Mouse (Mus musculus) heart, postnatal 14 days (tissue): ENCODE data around the gene Casp8ap2. TPM values are rescaled to one million over a fixed set of nuclear protein-coding genes. Genes with fewer than 3 reads are reported as not detected.

ENCODE experiments used
- DNase-seq, 2 experiments: peaks; one replicate each; pipeline ENCODE4 v3.0.0; 2021 to 2022
- intact Hi-C: fragments of 180-260 bp; cut with DNase I; formaldehyde crosslinking; loops from one replicate; pipeline ENCODE4 v1.15.1; 2025
- long read RNA-seq, 2 experiments: library from polyadenylated mRNA; stranded (forward); transcript quantifications; one replicate each; pipeline ENCODE4 v2.0.0; 2021
- total RNA-seq, 2 experiments: library from RNA; stranded (reverse); gene quantifications; 2 replicates each; pipeline ENCODE4 v1.2.3; 2021

Casp8ap2 gene
- total RNA-seq, result 1 to 10 TPM; 6.3 to 6.4 TPM
- long read RNA-seq, experiment 1, full-length matches to known transcripts, result 1 of 5 reads
- long read RNA-seq, experiment 1, partial matches to known transcripts, result 4 of 5 reads
- long read RNA-seq, experiment 1, other reads (novel, unspliced or antisense), result 0 of 5 reads
- long read RNA-seq, experiment 2, partial matches to known transcripts, result 2 of 4 reads
- long read RNA-seq, experiment 2, other reads (novel, unspliced or antisense), result 2 of 4 reads

DNA sequence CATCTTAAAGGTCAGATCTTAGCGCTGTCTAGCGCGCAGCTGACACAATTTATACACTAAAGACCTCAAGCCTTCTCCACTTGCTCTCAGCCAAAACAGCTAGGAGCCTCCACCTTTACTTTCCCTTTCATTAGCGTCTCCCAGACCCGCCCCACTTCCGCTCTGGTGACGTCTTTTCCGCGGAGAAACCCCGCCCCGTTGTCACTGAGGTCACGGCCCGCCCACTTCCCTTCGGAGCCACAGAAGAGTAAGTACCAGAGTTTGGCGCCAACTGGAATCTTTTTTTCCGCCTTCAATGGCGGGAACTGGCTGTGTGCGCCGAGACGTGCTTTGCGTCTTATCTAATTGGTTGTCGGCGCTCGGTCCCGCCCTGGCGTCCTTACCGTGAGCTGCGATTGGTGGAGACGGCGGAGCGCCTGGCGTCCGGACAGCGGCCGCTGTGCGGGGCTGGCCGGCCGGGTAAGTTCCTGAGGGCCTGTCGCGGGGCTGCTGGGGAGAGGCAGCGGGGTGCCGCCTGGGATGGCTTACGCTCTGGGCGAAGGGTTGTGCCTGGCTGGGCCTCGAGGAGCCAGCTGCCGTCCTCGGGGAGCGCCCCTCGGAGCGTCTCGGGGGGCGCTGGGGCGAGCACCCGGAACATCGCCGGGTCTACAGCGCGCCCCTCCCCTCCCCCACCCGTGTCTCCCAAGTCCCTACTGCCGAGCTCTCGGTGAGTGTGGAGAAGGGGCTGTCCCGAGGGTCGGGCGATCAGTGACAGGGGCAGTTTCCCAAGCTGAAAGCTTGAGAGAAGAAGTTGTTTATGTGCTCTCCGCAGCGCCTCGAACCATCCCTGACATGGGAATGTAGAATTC, at the start of gene Casp8ap2:
Gene Casp8ap2 (plus strand): TSS at position 418 of the 848 bp plus-strand sequence.
- intact Hi-C loops, result loop anchor here (2.0 to 10.0 kb wide), 2 partner anchors 42 to 340 kb away; partner anchors contain the start of genes Ankrd6 and Mdn1
- DNase-seq, result peak; percentile 96 to 97

DNA sequence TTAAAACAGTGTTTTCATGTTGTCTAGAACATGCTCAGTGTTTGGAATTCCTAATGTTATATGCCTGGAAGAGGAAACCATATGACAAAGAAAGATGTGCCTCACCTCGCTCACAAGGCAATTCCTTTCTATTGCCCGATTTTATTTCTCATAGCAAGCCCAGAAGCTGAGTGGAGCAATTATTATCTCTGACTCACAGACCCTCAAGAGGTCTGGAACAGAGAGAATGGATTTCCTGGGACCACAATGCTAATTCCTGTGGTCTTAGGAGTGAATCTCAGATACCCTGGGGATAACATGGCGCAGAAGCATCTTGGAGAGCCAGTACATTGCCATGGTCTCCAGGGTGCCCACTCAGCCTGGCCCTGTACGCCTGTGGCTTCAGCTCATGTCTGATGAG, 46.2 kb upstream of the Casp8ap2 start:
- DNase-seq, result no peak
- intact Hi-C loops, result no loop called here

- no peak for DNase-seq
- intact Hi-C loops, result loop anchor here (2.0 to 10.0 kb wide), 4 partner anchors 31 to 595 kb away; partner anchors contain the start of gene Bach2
These were observed 45.0 kb upstream of the Casp8ap2 start for GRCm38 (mm10) chr4:32569995-32570938.

GRCm38 (mm10) chr4:32570939-32571317, 44.3 kb upstream of the Casp8ap2 start:
- intact Hi-C loops, result loop anchor here (2.0 to 10.0 kb wide), 4 partner anchors 32 to 596 kb away; partner anchors contain the start of gene Bach2
- DNase-seq, result no peak

- intact Hi-C loops, result loop anchor here (2.0 to 10.0 kb wide), 4 partner anchors 33 to 597 kb away; partner anchors contain the start of gene Bach2
- DNase-seq, result no peak
These were observed 43.8 kb upstream of the Casp8ap2 start for GRCm38 (mm10) chr4:32571441-32571840.

DNA sequence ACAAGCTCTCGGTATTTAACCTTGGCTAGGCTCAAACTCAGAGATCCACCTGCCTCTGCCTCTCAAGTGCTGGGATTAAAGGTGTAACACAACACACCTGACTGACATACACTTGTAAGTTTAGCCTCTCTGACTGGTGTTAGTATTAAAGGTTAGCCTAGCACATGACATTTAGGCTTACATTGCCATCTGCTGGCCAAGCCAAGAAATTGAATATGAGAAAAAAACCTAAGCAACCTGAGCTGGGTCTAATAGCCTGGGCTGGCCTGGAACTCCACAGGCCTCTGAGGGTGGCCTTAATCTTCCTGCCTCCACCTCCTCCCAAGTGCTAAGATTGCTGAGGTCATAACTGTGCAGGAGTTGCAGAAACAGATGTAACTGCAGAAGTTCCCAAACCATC, 43.1 kb upstream of the Casp8ap2 start:
- intact Hi-C loops, result loop anchor here (1.0 to 10.0 kb wide), 4 partner anchors 335 to 597 kb away; partner anchors contain the start of gene Bach2
- DNase-seq, result peak; percentile 58 to 66

DNA sequence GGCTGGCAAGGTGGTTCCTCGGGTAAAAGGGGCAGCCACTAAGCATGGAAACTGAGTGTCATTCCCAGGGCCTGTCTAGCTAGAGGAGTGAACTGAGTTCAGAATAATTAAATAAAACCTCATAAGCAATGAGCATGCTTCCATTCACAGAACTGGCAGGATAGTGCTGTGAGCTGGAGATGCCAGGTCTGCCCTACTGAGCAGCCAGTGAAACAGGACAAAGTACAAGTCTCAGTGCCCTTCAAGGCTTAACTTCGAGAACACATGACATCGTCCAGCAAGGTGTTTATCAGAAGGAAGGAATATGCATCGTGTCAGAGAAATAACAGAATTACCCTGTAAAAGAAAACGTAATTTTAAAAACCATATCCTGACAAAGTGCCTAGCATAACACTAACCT, 41.7 kb upstream of the Casp8ap2 start:
- intact Hi-C loops, result loop anchor here (5.0 to 10.0 kb wide), 3 partner anchors 336 to 599 kb away; partner anchors contain the start of gene Bach2
- no peak for DNase-seq

DNA sequence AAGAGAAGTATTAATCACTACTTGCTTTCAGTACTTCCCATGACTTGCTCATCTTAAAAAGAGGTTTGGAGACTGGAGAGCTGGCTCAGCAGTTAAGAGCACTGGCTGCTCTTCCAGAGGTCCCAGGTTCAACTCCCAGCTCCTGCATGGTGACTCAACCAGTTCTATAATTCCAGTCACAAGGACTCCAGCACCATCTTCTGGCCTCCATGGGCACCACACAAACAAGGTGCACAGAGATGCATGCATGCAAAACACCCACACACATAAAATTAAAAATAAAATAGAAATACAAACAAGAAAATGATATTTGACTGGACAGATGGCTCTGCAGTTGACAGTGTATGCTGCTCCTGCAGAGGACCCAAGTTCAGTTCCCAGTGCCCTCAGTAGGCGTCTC, 40.6 kb upstream of the Casp8ap2 start:
- no peak for DNase-seq
- intact Hi-C loops, result loop anchor here (5.0 to 10.0 kb wide), 3 partner anchors 337 to 600 kb away; partner anchors contain the start of gene Bach2

GRCm38 (mm10) chr4:32575165-32575564, 40.1 kb upstream of the Casp8ap2 start:
- DNase-seq, result no peak
- intact Hi-C loops, result loop anchor here (10.0 kb wide), 1 partner anchor 600 kb away; no protein-coding TSS in a partner anchor

GRCm38 (mm10) chr4:32579850-32580249, 35.4 kb upstream of the Casp8ap2 start:
- intact Hi-C loops, result loop anchor here (10.0 kb wide), 1 partner anchor 605 kb away; no protein-coding TSS in a partner anchor
- no peak for DNase-seq

GRCm38 (mm10) chr4:32584181-32584580, 31.1 kb upstream of the Casp8ap2 start:
- intact Hi-C loops, result no loop called here
- DNase-seq, result no peak

GRCm38 (mm10) chr4:32586596-32586995, 28.7 kb upstream of the Casp8ap2 start:
- intact Hi-C loops, result loop anchor here (1.0 to 5.0 kb wide), 2 partner anchors 441 to 533 kb away; no protein-coding TSS in a partner anchor
- DNase-seq, result peak; percentile 55 to 74

DNA sequence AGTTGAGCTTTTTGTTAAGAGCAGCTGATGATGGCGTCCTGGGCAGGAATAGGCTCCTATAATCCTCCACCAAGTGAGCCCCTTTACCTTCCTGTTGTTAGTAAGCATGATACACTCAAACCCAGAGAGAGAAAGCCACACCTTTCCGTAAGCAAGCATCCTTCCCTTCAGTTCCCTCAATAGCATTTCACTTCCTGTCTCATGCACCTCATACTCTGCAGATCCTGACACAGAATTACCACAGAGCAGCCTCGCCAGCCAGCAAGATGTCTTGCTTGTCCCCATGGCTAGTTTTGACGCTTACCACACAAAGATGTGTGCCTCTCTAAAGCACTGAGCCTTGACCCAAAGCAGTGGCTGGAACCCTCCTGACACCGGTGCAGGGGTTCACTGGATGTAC, 27.7 kb upstream of the Casp8ap2 start:
- DNase-seq, result no peak
- intact Hi-C loops, result loop anchor here (5.0 kb wide), 1 partner anchor 440 kb away; no protein-coding TSS in a partner anchor

DNA sequence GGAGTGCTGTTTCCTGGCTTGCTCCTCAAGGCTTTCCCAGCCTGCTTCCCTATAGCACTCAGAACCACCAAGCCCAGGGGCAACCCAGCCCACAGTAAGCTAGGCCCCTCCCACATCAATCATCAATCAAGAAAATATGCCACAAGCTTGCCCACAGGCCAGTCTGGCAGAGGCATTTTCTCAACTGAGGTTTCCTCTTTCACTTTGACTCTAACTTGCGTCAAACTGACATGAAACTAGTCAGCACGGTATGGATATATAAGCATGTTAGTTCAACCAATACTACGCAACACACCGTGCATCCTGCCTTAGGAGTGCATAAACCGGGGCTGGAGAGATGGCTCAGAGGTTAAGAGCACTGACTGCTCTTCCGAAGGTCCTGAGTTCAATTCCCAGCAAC, 27.0 kb upstream of the Casp8ap2 start:
- intact Hi-C loops, result loop anchor here (5.0 kb wide), 1 partner anchor 439 kb away; no protein-coding TSS in a partner anchor
- DNase-seq, result no peak

DNA sequence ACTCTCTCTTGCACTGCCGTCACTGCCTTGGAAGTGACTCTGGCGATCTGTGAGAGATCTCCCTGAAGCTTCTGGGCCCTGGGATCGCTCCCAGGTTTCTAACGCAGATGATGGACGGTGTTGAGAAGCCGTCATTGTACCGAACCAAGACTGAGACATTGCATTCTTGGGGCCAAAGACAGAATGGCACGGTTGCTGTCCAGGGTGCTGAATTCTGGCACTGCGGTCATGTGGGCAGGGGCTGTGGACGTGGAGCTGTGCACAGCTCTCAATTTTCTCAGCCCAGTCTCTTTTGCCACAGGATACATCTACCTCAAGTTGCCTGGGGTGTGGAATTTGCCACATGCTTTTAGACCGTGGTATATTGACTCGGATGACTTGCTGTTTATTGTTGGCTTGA, 14.1 kb upstream of the Casp8ap2 start:
- intact Hi-C loops, result no loop called here
- DNase-seq, result peak; percentile 57 to 79

- intact Hi-C loops, result no loop called here
These were observed 12.6 kb upstream of the Casp8ap2 start, which contains the start of gene Gja10 for GRCm38 (mm10) chr4:32602660-32603059. Gene Gja10, minus strand, starts transcription at chr4:32602760.

DNA sequence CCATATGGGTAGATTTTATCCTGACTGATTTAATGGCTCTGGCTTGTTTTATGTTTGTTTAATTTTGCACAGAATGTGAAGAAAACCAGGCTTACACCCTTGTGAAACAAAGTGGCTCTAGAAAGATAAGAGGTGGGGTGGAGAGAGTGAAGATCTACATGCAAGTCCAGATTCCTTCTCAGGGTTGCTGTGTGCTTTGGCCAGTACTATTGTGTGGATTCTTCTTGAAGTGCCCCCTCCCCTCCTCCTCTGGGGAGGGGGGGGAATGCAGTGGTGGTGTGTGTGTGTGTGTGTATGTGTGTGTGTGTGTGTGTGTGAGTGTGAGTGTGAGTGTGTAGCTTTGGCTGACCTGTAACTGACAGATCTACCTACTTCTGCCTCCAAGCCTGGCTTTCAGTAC, 6.4 kb downstream of the Casp8ap2 start:
- intact Hi-C loops, result no loop called here
- no peak for DNase-seq

More at GRCm38 (mm10) chr4:32602660-32603059, 12.6 kb upstream of the Casp8ap2 start, which contains the start of gene Gja10:
- DNase-seq, result no peak

DNA sequence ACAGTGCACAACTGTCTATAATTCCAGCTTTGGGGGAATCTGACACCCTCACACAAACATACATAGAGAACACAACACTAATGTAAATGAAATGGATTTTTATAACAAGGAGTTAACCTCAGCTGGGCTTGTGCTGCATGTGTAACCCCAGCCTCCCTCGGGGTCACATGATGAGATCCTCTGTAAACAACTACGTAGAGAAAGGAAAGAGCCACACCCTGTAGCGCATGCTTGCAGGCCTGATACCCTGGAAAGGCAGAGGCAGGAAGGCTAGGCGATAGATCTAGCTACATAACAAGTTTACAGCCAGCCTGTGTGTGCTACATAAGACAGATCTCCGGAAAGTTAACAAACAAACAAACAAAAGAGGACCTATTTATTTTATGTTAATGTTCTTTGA, 36.4 kb downstream of the Casp8ap2 start:
- no peak for DNase-seq
- intact Hi-C loops, result no loop called here

- intact Hi-C loops, result loop anchor here (2.0 to 5.0 kb wide), 2 partner anchors 42 to 376 kb away; partner anchors contain the start of genes Casp8ap2 and Ube2j1
- DNase-seq, result peak in 1 of 2 experiments; percentile 2
These were observed 41.1 kb downstream of the Casp8ap2 start for GRCm38 (mm10) chr4:32656146-32656904.
